In the genomic region with DNA sequence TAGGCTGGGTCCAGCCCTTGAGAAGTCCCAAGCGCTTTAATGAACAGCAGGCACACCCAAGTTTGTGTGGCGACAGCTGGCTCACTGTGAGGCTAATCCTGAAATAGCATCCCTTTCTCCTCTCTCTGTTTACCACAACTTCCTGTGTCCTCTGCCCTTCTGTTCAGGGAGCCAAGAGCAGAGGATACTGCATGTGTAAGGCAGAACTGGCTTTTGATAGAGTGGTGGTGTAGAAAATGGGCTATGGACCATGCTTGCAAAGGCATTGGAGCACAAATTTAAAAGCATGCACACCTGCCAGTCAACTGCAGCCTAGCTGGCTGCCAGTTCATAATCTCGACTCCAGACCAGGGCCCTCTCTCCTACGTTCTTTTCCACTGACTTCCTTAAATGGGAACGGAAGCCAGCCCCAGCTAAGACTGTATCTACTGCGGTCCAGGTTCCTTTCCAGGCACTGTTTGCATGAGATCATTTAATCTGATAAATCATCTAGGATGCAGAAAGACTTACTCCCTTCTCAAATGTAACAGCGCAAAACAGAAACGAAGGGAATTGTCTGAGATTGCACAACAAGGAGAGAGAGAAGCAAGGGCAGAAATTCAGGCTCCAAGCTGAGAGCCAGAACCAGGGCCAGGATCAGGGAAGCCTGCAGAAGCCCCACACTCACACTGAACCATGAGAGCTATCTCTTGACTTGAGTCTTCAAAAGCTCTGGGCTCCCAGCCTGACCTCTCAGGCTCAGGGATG, we compare ENCODE assay signal across 8 mouse cellular contexts.
A peak's percentile ranks its signal among the peaks of the same experiment; 100 is the strongest.
DNase-seq lines count a peak whose midpoint lies in the region; ATAC-seq lines count a peak whose summit lies in the region.

No protein-coding gene starts in this region.

- peak; percentile 27 for DNase-seq in adrenal gland, adult 2 months
- DNase-seq in adrenal gland, adult 18-20 months (ENCODE audit: low spot score in 2 of 2): no peak
- DNase-seq in adrenal gland, postnatal 14 days: peak; percentile 24
- peak; percentile 45 to 76 for DNase-seq in kidney, postnatal 25 days
- no peak for DNase-seq in spleen, adult 18-20 months
- DNase-seq in right cerebral cortex, postnatal 14 days: no peak

- peak overlapping the region; percentile 57 for H3K27ac ChIP-seq in heart, embryonic 11.5 days (ENCODE audit: low read depth, low read length)
- H3K27ac ChIP-seq in forebrain, embryonic 16.5 days (ENCODE audit: low read length): no peak overlapping the region

- ATAC-seq in heart, embryonic 11.5 days (replicated peaks; ENCODE audit: insufficient number of reproducible peaks, low FRiP score, low TSS enrichment): 0 out of 2 replicates have a peak, but pooled peaks have one; percentile 23
- no peak for ATAC-seq in forebrain, embryonic 16.5 days

- H3K27me3 ChIP-seq in heart, embryonic 11.5 days (ENCODE audit: control insufficient read depth, insufficient read depth, low read length): no peaks in the 10 kb centered on the region
- H3K27me3 ChIP-seq in forebrain, embryonic 16.5 days (replicated peaks; ENCODE audit: control insufficient read depth, insufficient read depth, low read length): no peaks in the 10 kb centered on the region

- no peak overlapping the region for H3K4me3 ChIP-seq in heart, embryonic 11.5 days (ENCODE audit: low read depth, low read length)
- H3K4me3 ChIP-seq in forebrain, embryonic 16.5 days (replicated peaks; ENCODE audit: low read length): no peak overlapping the region

- 36% methylated on average over 8 of the region's 8 CpGs for WGBS in heart, embryonic 11.5 days (ENCODE audit: insufficient replicate concordance)
- WGBS in forebrain, embryonic 16.5 days: 82% methylated on average over 8 of the region's 8 CpGs

- no peaks in the 10 kb centered on the region for H3K36me3 ChIP-seq in heart, embryonic 11.5 days (ENCODE audit: control insufficient read depth, insufficient read depth, low read length)
- H3K36me3 ChIP-seq in forebrain, embryonic 16.5 days (ENCODE audit: control insufficient read depth, insufficient read depth): no peaks in the 10 kb centered on the region

- H3K4me1 ChIP-seq in heart, embryonic 11.5 days (ENCODE audit: control insufficient read depth, insufficient read depth, low read length): peaks cover 20% of the 10 kb centered on the region
- H3K4me1 ChIP-seq in forebrain, embryonic 16.5 days (replicated peaks; ENCODE audit: control insufficient read depth, insufficient read depth, low read length): peaks cover 4% of the 10 kb centered on the region; the same call in 1 of the 2 replicates

- H3K9me3 ChIP-seq in heart, embryonic 11.5 days (replicated peaks; ENCODE audit: control insufficient read depth, low read length): no peaks in the 10 kb centered on the region
- H3K9me3 ChIP-seq in forebrain, embryonic 16.5 days (ENCODE audit: control insufficient read depth, low read length): no peaks in the 10 kb centered on the region

- H3K4me2 ChIP-seq in heart, embryonic 11.5 days: no peak overlapping the region
- no peak overlapping the region for H3K4me2 ChIP-seq in forebrain, embryonic 16.5 days (ENCODE audit: low read length)

- H3K9ac ChIP-seq in heart, embryonic 11.5 days (ENCODE audit: low read depth, low read length): no peak overlapping the region
- H3K9ac ChIP-seq in forebrain, embryonic 16.5 days (replicated peaks; ENCODE audit: low read depth, low read length): no peak overlapping the region

Comparison
In these comparisons a context has a peak if more than half of its experiments do, and no peak if none do; other contexts are left out.
1. DNase-seq: peak in adrenal gland, adult 2 months (single experiment), adrenal gland, postnatal 14 days (single experiment) and kidney, postnatal 25 days (2 of 2); none in adrenal gland, adult 18-20 months (0 of 2), spleen, adult 18-20 months (0 of 2) and right cerebral cortex, postnatal 14 days (single experiment).